Mouse (Mus musculus): ENCODE data around the gene Pdpn. TPM values are rescaled to one million over a fixed set of nuclear protein-coding genes. Genes with fewer than 3 reads are reported as not detected.

Gene Pdpn
- 29.8 and 32.9 TPM in 2 replicates for polyA plus RNA-seq (2021; fragmentation: Nextera tagmentation)
- long read RNA-seq, experiment 1, transcript Pdpn-201 (6 exons, 1,817 nt) = major isoform, 80 of 84 reads
- long read RNA-seq, experiment 1, partial matches to known transcripts = 1 of 84 reads
- long read RNA-seq, experiment 1, other reads (novel, unspliced or antisense) = 1 of 84 reads
- long read RNA-seq, experiment 2, transcript Pdpn-201 (6 exons, 1,817 nt) = major isoform, 14 of 45 reads
- long read RNA-seq, experiment 2, partial matches to known transcripts = 0 of 45 reads
- long read RNA-seq, experiment 2, other reads (novel, unspliced or antisense) = 31 of 45 reads

DNA sequence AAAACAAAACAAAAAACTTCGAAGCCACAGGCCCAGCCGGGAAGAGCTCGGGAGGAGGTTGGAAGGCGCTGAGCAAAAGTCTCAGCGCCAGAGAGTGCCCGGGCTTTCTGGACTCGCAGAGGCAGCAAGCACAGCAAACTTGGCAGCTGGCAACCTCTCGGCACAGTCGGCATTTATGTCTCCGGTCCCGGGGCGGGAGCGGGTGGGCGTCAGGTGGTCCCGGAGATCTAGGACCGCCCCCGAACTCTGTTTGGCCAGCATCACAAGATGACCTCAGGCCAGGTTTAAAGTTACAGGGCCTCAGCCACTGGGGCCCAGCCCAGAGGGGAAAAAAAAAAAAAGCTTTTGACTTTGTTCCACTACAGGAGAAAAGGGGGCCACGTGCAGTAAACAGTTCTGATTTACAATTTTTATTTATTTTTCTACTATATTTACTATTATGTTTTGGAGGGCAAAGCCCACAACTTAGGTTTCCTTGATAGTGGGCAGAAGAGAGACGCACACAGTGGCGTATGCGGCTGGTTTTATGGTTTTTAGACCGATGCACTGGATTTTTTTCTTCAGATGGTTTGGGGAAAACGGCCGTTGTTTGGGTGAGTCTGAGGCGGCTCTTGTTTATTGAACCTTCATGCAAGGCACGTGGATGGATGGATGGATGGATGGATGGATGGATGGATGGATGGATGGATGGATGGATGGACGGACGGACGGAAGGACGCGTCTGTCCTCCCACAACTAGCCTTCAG, at the start of gene Pdpn:
TSS of gene Pdpn (minus strand) at position 240 of the 746 bp plus-strand sequence.

Other genes with a start within 250 kb of the Pdpn start
- 5.2 and 8.3 TPM in 2 replicates for gene Prdm2, start 86.6 kb downstream of the Pdpn start, polyA plus RNA-seq (2021; fragmentation: Nextera tagmentation)
- 3.2 and 4.2 TPM in 2 replicates for gene Lrrc38, start 50.2 kb upstream of the Pdpn start, polyA plus RNA-seq (2021; fragmentation: Nextera tagmentation)
- gene Pramel1, start 94.9 kb upstream of the Pdpn start, polyA plus RNA-seq (2021; fragmentation: Nextera tagmentation) = not detected in 2 replicates
- 5.8 and 6.4 TPM in 2 replicates for gene Pramef8, start 112.9 kb upstream of the Pdpn start, polyA plus RNA-seq (2021; fragmentation: Nextera tagmentation)
- gene Oog4, start 150.8 kb upstream of the Pdpn start, polyA plus RNA-seq (2021; fragmentation: Nextera tagmentation) = not detected in 2 replicates
- gene Gm13043, start 211.8 kb upstream of the Pdpn start, polyA plus RNA-seq (2021; fragmentation: Nextera tagmentation) = not detected in 2 replicates
- not detected in 2 replicates for gene Gm13040, start 236.4 kb upstream of the Pdpn start, polyA plus RNA-seq (2021; fragmentation: Nextera tagmentation)

Data from left cerebral cortex, adult 6 months (tissue).